Mouse (Mus musculus) bone marrow macrophage, adult 2 months (primary cell): ENCODE results near the gene Ckm.

Source experiments
- CTCF ChIP-seq: IDR thresholded peaks from 2 replicates; pipeline ENCODE4 v1.5.1; 2012; ENCODE audit warnings: low read depth, mild to moderate bottlenecking, low read length, moderate library complexity
- POLR2A ChIP-seq: IDR thresholded peaks from 2 replicates; pipeline ENCODE4 v1.6.1; 2012; ENCODE audit warnings: mild to moderate bottlenecking, low read depth, low read length, borderline replicate concordance

- TF ChIP-seq POLR2A (no peak), CTCF (no peak)
Measured at GRCm38 (mm10) chr7:19467638-19468037, 63.1 kb downstream of the Ckm start.
